Mouse (Mus musculus) limb, embryonic 13.5 days (tissue): ENCODE data around the gene Scamp3. TPM values are rescaled to one million over a fixed set of nuclear protein-coding genes. Genes with fewer than 3 reads are reported as not detected.

Experiments used
- ATAC-seq: fragments of 200-750 bp; cut with Nextera tagmentation; 2 replicates; pipeline ENCODE4 v1.8.0; 2017; ENCODE audit warnings: low read depth, moderate number of reproducible peaks, moderate TSS enrichment; ENCODE audit not compliant: low FRiP score
- H3K27ac ChIP-seq: fragments of 300-500 bp; sonication (generic); 2 replicates; pipeline ENCODE4 v1.5.1; 2015; ENCODE audit warnings: inconsistent platforms, mild to moderate bottlenecking, moderate library complexity
- H3K27me3 ChIP-seq: fragments of 300-500 bp; sonication (generic); 2 replicates; pipeline ENCODE4 v1.6.1; 2015; ENCODE audit warnings: mild to moderate bottlenecking, inconsistent platforms
- H3K36me3 ChIP-seq: fragments of 300-500 bp; sonication (generic); 2 replicates; pipeline ENCODE4 v1.6.1; 2015; ENCODE audit warnings: inconsistent platforms, mild to moderate bottlenecking, moderate library complexity
- H3K4me1 ChIP-seq: fragments of 300-500 bp; sonication (generic); 2 replicates; pipeline ENCODE4 v1.6.1; 2015; ENCODE audit warnings: inconsistent platforms
- H3K4me2 ChIP-seq: fragments of 300-500 bp; sonication (generic); replicated peaks from 2 replicates; pipeline ENCODE4 v1.6.1; 2015; ENCODE audit warnings: inconsistent platforms, mild to moderate bottlenecking, moderate library complexity
- H3K4me3 ChIP-seq: fragments of 300-500 bp; sonication (generic); 2 replicates; pipeline ENCODE4 v1.5.1; 2015; ENCODE audit warnings: moderate library complexity, mild to moderate bottlenecking, inconsistent platforms
- H3K9ac ChIP-seq: fragments of 300-500 bp; sonication (generic); 2 replicates; pipeline ENCODE4 v1.6.1; 2015; ENCODE audit warnings: mild to moderate bottlenecking, inconsistent platforms
- H3K9me3 ChIP-seq: fragments of 300-500 bp; sonication (generic); 2 replicates; pipeline ENCODE4 v1.6.1; 2016; ENCODE audit warnings: inconsistent platforms
- WGBS: fragments of 180-500 bp; shearing (Covaris S2); methylation state at CpG from one replicate; pipeline ENCODE4 v1.1.7; 2015; 5-methylcytosine and 5-hydroxymethylcytosine counted together
- polyA plus RNA-seq: library from polyadenylated mRNA; unstranded; fragments of >200 nt; fragmentation: Nextera tagmentation; extraction: Ambion mirVana; gene quantifications from 2 replicates; pipeline ENCODE4 v1.2.1, GENCODE M21; 2015

Gene Scamp3
- polyA plus RNA-seq, 1 experiment from 2014 or later: 115 TPM

DNA sequence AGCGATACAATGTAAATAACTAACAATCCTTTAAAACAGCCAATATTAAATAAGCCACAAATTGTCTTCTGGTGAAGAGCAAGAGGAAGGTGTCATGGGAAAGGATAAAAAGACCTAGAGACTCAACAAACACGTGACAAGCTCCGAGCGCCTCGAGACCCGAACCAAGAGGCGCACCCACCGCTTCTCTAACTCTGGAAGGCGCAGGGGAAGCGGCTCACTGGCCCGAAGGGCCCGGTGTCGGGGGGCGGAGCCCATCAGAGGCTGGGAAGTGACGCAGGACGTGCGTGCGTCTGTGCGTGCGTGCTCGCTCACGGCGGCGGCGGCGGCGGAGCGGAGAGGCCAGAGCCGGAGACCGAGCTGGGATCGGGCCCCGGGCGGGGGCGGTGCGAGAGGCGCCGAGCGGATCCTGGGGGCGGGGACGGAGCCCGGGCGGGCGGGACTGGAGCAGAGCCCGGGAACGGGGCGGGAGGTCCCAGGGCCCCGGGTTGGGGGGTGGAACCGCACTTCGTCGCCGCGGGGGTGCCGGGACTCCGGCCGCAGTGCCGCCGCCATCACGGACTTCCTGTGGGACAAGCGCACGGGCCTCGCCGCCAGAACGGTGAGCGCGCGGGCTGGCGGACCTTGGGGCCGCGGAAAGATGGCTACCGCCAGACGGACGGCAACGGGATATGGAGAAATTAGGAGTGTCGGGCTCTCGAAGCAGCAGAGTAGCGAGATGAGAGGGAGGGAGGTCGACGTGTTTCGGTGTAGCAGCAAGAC lies 12.6 kb upstream of the Scamp3 start, which contains the start of gene Clk2:
Clk2 (plus strand) TSS at position 290 of the 762 bp plus-strand sequence.
- H3K4me3 ChIP-seq: peak within 1 kb of the TSS; percentile 91
- H3K9me3 ChIP-seq: no peaks in the 10 kb centered on the region
- WGBS: under 1% methylated on average over 77 of the region's 79 CpGs
- H3K27ac ChIP-seq: peak within 1 kb of the TSS; percentile 98
- ATAC-seq: peak; percentile 98
- H3K4me2 ChIP-seq: peak within 1 kb of the TSS; percentile 77
- H3K4me1 ChIP-seq: peaks cover 32% of the 10 kb centered on the region
- peaks cover 3% of the 10 kb centered on the region; the same call in 1 of the 2 replicates for H3K27me3 ChIP-seq
- peaks cover 35% of the 10 kb centered on the region for H3K36me3 ChIP-seq
- peak within 1 kb of the TSS; percentile 98 for H3K9ac ChIP-seq

- H3K9me3 ChIP-seq: no peaks in the 10 kb centered on the region
- peaks cover 25% of the 10 kb centered on the region for H3K4me1 ChIP-seq
- 12% methylated on average over 12 of the region's 12 CpGs for WGBS
- peak overlapping the region; percentile 98 for H3K27ac ChIP-seq
- peak overlapping the region; percentile 91 for H3K4me3 ChIP-seq
- peaks cover 42% of the 10 kb centered on the region for H3K36me3 ChIP-seq
- H3K9ac ChIP-seq: peak overlapping the region; percentile 98
- H3K27me3 ChIP-seq: no peaks in the 10 kb centered on the region
- peak overlapping the region; percentile 77 for H3K4me2 ChIP-seq
- no peak for ATAC-seq
These were observed 11.9 kb upstream of the Scamp3 start for GRCm38 (mm10) chr3:89165268-89165870.

GRCm38 (mm10) chr3:89166945-89167344 lies 10.3 kb upstream of the Scamp3 start:
- peaks cover 57% of the 10 kb centered on the region for H3K36me3 ChIP-seq
- 96% methylated on average over 19 of the region's 19 CpGs for WGBS

DNA sequence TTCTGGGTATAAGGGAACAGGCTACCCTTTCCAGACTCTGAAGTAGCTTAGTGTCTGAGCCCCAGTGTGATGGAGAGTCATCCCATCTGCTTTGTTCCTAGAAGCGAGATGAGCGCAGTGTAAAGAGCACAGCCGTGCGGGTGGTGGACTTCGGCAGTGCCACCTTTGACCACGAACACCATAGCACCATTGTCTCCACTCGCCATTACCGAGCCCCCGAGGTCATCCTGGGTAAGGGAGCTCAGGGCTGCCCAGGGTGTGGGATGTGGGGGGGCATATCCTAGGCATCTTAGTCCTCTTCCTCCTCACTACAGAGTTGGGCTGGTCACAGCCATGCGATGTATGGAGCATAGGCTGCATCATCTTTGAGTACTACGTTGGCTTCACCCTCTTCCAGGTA lies 2.4 kb upstream of the Scamp3 start:
- H3K27ac ChIP-seq: no peak overlapping the region
- H3K36me3 ChIP-seq: peaks cover 80% of the 10 kb centered on the region
- H3K27me3 ChIP-seq: no peaks in the 10 kb centered on the region
- no peak overlapping the region for H3K4me2 ChIP-seq
- H3K9ac ChIP-seq: no peak overlapping the region
- H3K4me1 ChIP-seq: peaks cover 21% of the 10 kb centered on the region
- no peaks in the 10 kb centered on the region for H3K9me3 ChIP-seq
- H3K4me3 ChIP-seq: no peak overlapping the region
- ATAC-seq: no peak
- WGBS: 94% methylated on average over 11 of the region's 11 CpGs

More at GRCm38 (mm10) chr3:89166945-89167344, 10.3 kb upstream of the Scamp3 start:
- H3K4me3 ChIP-seq: no peak overlapping the region
- no peak for ATAC-seq
- H3K9ac ChIP-seq: no peak overlapping the region
- peaks cover 24% of the 10 kb centered on the region for H3K4me1 ChIP-seq
- no peak overlapping the region for H3K4me2 ChIP-seq
- H3K9me3 ChIP-seq: no peaks in the 10 kb centered on the region
- no peaks in the 10 kb centered on the region for H3K27me3 ChIP-seq
- no peak overlapping the region for H3K27ac ChIP-seq

GRCm38 (mm10) chr3:89175544-89175943 lies 1.7 kb upstream of the Scamp3 start:
- H3K36me3 ChIP-seq: peaks cover 80% of the 10 kb centered on the region
- no peak overlapping the region for H3K27ac ChIP-seq
- no peaks in the 10 kb centered on the region for H3K27me3 ChIP-seq
- no peak overlapping the region for H3K4me3 ChIP-seq
- no peaks in the 10 kb centered on the region for H3K9me3 ChIP-seq
- no peak overlapping the region for H3K9ac ChIP-seq
- H3K4me1 ChIP-seq: peaks cover 21% of the 10 kb centered on the region
- no peak overlapping the region for H3K4me2 ChIP-seq
- 93% methylated on average over 10 of the region's 10 CpGs for WGBS
- ATAC-seq: no peak

DNA sequence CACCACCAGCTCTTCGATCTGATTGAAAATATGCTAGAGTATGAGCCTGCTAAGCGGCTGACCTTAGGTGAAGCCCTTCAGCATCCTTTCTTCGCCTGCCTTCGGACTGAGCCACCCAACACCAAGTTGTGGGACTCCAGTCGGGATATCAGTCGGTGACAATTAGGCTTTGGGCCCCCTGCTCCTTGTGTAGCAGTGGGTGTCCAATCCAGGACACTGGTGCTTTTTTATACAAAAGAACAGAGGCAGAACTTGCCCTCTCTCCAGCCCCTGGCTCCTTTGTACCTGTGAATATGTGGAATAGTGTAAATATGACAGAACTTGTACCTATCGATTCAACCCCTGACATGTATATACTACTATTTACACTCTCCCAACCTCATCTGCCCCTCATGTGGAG lies 852 bp upstream of the Scamp3 start:
- WGBS: 82% methylated on average over 7 of the region's 7 CpGs
- H3K27me3 ChIP-seq: no peaks in the 10 kb centered on the region
- H3K4me3 ChIP-seq: no peak overlapping the region; the same call in 1 of the 2 replicates
- peak overlapping the region; percentile 34 for H3K4me2 ChIP-seq
- no peaks in the 10 kb centered on the region for H3K9me3 ChIP-seq
- no peak for ATAC-seq
- H3K36me3 ChIP-seq: peaks cover 80% of the 10 kb centered on the region
- H3K27ac ChIP-seq: no peak overlapping the region
- peaks cover 21% of the 10 kb centered on the region for H3K4me1 ChIP-seq
- H3K9ac ChIP-seq: peak overlapping the region; percentile 39; the same call in 1 of the 2 replicates

- H3K27me3 ChIP-seq: no peaks in the 10 kb centered on the region
- H3K4me3 ChIP-seq: peak overlapping the region; percentile 84
- WGBS: 9% methylated on average over 6 of the region's 6 CpGs
- H3K9me3 ChIP-seq: no peaks in the 10 kb centered on the region
- ATAC-seq: no peak
- H3K4me2 ChIP-seq: peak overlapping the region; percentile 76
- peak overlapping the region; percentile 79 for H3K27ac ChIP-seq
- H3K9ac ChIP-seq: peak overlapping the region; percentile 92
- peaks cover 25% of the 10 kb centered on the region for H3K4me1 ChIP-seq
- H3K36me3 ChIP-seq: peaks cover 77% of the 10 kb centered on the region
These were observed 773 bp downstream of the Scamp3 start for GRCm38 (mm10) chr3:89178107-89178385.

DNA sequence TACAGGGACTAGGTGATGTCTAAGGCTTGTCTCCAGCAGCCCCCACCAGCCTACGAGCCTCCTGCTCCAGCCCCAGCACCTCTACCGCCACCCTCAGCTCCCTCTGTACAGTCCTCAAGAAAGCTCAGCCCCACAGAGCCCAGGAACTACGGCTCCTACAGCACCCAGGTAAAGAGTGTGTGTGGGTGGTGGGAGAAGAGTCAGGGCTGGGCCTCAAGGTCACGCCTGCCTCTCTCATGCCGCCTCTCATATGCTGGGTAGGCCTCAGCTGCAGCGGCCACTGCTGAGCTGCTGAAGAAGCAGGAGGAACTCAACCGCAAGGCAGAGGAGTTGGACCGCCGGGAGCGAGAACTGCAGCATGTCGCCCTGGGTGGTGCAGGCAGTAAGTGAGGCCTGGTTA lies 1.8 kb downstream of the Scamp3 start:
- WGBS: 88% methylated on average over 11 of the region's 11 CpGs
- Histone ChIP-seq H3K36me3 (peaks cover 67% of the 10 kb centered on the region), H3K27ac (no peak overlapping the region), H3K27me3 (no peaks in the 10 kb centered on the region), H3K9me3 (no peaks in the 10 kb centered on the region), H3K4me2 (peak overlapping the region; percentile 76), H3K4me1 (peaks cover 30% of the 10 kb centered on the region), H3K4me3 (peak overlapping the region; percentile 84), H3K9ac (peak overlapping the region; percentile 92; the same call in 1 of the 2 replicates)
- no peak for ATAC-seq

DNA sequence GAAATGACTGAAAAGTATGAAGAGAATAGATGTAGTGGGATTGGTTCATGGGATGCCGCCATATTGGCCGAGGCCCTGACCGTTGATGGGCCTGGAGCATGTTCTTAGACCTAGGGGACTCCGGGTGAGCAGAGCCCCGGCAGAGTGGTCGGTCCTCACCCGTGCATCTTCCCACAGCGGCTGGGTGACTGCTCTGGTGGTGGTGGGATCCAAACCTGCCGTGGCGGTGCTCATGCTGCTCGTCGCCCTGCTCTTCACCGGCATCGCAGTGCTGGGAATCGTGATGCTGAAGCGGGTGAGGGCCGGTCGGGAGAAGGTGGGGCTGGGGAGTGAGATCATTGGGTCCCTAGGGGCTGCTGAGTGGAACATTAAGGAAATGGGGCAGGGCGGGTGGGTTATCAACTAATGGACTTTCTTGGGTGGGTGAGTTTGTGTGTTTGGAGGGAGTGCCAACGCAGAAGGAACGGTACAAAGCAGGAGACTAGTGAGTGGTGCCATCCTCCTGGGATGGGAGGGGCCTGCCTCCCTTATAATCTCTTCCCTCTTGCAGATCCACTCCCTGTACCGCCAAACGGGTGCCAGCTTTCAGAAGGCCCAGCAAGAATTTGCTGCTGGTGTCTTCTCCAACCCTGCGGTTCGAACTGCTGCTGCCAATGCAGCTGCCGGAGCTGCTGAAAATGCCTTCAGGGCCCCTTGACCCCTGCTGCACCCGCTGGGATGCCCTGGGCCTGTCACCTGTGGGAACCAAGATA lies 4.7 kb downstream of the Scamp3 start:
- Histone ChIP-seq H3K27ac (no peak overlapping the region), H3K4me1 (peaks cover 41% of the 10 kb centered on the region), H3K9ac (no peak overlapping the region), H3K9me3 (no peaks in the 10 kb centered on the region), H3K4me2 (no peak overlapping the region), H3K27me3 (no peaks in the 10 kb centered on the region), H3K4me3 (no peak overlapping the region), H3K36me3 (peaks cover 45% of the 10 kb centered on the region)
- no peak for ATAC-seq
- WGBS: 88% methylated on average over 27 of the region's 27 CpGs

- peak; percentile 29; the same call in 1 of the 2 replicates for ATAC-seq
- no peak overlapping the region for H3K9ac ChIP-seq
- peak overlapping the region; percentile 71 for H3K4me3 ChIP-seq
- peaks cover 51% of the 10 kb centered on the region for H3K36me3 ChIP-seq
- 51% methylated on average over 7 of the region's 7 CpGs for WGBS
- 0 out of 2 replicates have a peak overlapping the region, but pooled peaks have one; percentile 88 for H3K27ac ChIP-seq
- no peaks in the 10 kb centered on the region for H3K9me3 ChIP-seq
- H3K27me3 ChIP-seq: no peaks in the 10 kb centered on the region
- H3K4me2 ChIP-seq: peak overlapping the region; percentile 95
- peaks cover 40% of the 10 kb centered on the region for H3K4me1 ChIP-seq
These were observed 5.3 kb downstream of the Scamp3 start for GRCm38 (mm10) chr3:89182531-89183057.

DNA sequence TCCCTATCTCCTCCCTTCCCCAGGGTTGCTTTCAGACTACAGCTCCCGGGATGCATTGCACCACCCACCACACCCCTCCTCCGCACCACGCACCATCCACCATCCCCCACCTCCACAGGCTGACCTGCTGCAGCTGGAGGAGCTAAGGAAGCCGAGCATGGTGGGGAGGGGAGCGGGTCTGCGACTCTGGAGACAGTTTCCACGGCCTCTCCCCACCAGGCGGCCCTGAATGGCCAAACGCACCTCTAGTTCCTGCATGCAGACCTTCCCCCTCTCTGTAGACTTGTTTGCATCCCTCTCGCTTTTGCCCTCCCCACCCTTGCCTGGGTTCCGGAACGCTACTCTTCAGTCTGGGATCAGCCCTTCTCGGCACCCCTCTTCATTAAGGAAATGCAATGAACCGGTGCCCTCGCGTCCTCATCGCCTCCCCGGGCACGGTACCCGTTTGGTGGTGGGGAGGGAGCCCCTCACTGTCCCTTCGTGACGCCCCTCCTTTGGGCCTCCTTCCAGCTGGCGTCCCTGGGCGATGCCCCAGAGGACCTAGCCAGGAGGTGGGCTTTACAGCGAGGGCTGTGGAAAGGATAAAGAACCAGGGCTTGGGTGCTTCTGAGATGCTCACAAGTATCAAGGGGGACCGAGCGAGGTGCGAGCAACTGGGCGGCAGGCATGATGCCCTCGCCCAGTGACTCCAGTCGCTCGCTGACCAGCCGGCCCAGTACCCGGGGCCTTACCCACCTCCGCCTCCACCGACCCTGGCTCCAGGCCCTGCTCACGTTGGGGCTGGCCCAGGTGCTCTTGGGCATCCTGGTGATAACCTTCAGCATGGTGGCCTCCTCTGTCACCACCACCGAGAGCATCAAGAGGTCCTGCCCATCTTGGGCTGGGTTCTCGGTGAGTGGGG lies 6.0 kb downstream of the Scamp3 start, which contains the start of gene Fam189b:
Fam189b (plus strand) TSS at position 86 of the 901 bp plus-strand sequence.
- peak within 1 kb of the TSS; percentile 95 for H3K4me2 ChIP-seq
- peaks cover 38% of the 10 kb centered on the region for H3K4me1 ChIP-seq
- WGBS: 6% methylated on average over 39 of the region's 39 CpGs
- no peaks in the 10 kb centered on the region for H3K27me3 ChIP-seq
- H3K27ac ChIP-seq: peak within 1 kb of the TSS; percentile 88
- ATAC-seq: peak; percentile 92
- peak within 1 kb of the TSS; percentile 85 for H3K9ac ChIP-seq
- no peaks in the 10 kb centered on the region for H3K9me3 ChIP-seq
- peaks cover 59% of the 10 kb centered on the region for H3K36me3 ChIP-seq
- peak within 1 kb of the TSS; percentile 71 for H3K4me3 ChIP-seq
